Mouse (Mus musculus) heart, adult 2 months (tissue): ENCODE data around the gene Mctp2. TPM values are rescaled to one million over a fixed set of nuclear protein-coding genes. Genes with fewer than 3 reads are reported as not detected.

ENCODE experiments used
- DNase-seq, 2 experiments: peaks; one replicate each; pipeline ENCODE4 v3.0.0; 2021
- H3K27ac ChIP-seq: fragments of 200-600 bp; 2 replicates; pipeline ENCODE4 v1.8.1; 2022
- H3K27me3 ChIP-seq: fragments of 200-500 bp; 2 replicates; pipeline ENCODE4 v1.6.1; 2012; ENCODE audit warnings: mild to moderate bottlenecking, low read length, inconsistent platforms, mixed read lengths; ENCODE audit not compliant: control insufficient read depth, insufficient read depth
- H3K36me3 ChIP-seq: fragments of 200-500 bp; 2 replicates; pipeline ENCODE4 v1.6.1; 2012; ENCODE audit warnings: low read length, inconsistent platforms; ENCODE audit not compliant: control insufficient read depth, insufficient read depth
- H3K4me1 ChIP-seq: fragments of 200-500 bp; 2 replicates; pipeline ENCODE4 v1.6.1; 2011; ENCODE audit warnings: low read length; ENCODE audit not compliant: control insufficient read depth, insufficient read depth
- H3K4me3 ChIP-seq: fragments of 200-600 bp; 2 replicates; pipeline ENCODE4 v1.8.1; 2022
- H3K79me2 ChIP-seq: fragments of 200-500 bp; replicated peaks from 2 replicates; pipeline ENCODE4 v1.6.1; 2012; ENCODE audit warnings: mild to moderate bottlenecking, inconsistent platforms, low read length, moderate library complexity, mixed read lengths; ENCODE audit not compliant: control insufficient read depth, insufficient read depth
- H3K9ac ChIP-seq: fragments of 200-500 bp; 2 replicates; pipeline ENCODE4 v1.6.1; 2012; ENCODE audit warnings: low read depth, mild to moderate bottlenecking, control low read depth, inconsistent platforms, low read length, mixed read lengths
- CTCF ChIP-seq: fragments of 200-600 bp; IDR thresholded peaks from 2 replicates; pipeline ENCODE4 v1.8.1; 2022; ENCODE audit warnings: antibody characterized with exemption, mild to moderate bottlenecking, moderate library complexity
- EP300 ChIP-seq: fragments of 200-500 bp; IDR thresholded peaks from 2 replicates; pipeline ENCODE4 v1.6.1; 2011; ENCODE audit warnings: low read depth, low read length, control low read depth; ENCODE audit not compliant: insufficient read depth
- POLR2A ChIP-seq: fragments of 200-500 bp; IDR thresholded peaks from 2 replicates; pipeline ENCODE4 v1.6.1; 2011; ENCODE audit warnings: mild to moderate bottlenecking, low read depth, low read length, control low read depth; ENCODE audit not compliant: insufficient read depth
- whole genome bisulfite sequencing: fragments of 180-500 bp; shearing (Covaris S2); methylation state at CpG from one replicate; pipeline ENCODE4 v1.1.7; 2018; 5-methylcytosine and 5-hydroxymethylcytosine counted together
- intact Hi-C: fragments of 180-260 bp; cut with DNase I; formaldehyde crosslinking; loops from one replicate; pipeline ENCODE4 v1.15.1; 2025
- polyA plus RNA-seq: library from polyadenylated mRNA; depleted of rRNA; stranded (reverse); fragments of >200 nt; gene quantifications from 2 replicates; pipeline ENCODE4 v1.2.3, GENCODE M21; 2012
- total RNA-seq, 2 experiments: library from RNA; stranded (reverse); gene quantifications; 2 replicates each; pipeline ENCODE4 v1.2.3; 2021

Mctp2 gene
- total and polyA plus RNA-seq, 3 experiments = 0.25 to 0.52 (median 0.41) TPM

DNA sequence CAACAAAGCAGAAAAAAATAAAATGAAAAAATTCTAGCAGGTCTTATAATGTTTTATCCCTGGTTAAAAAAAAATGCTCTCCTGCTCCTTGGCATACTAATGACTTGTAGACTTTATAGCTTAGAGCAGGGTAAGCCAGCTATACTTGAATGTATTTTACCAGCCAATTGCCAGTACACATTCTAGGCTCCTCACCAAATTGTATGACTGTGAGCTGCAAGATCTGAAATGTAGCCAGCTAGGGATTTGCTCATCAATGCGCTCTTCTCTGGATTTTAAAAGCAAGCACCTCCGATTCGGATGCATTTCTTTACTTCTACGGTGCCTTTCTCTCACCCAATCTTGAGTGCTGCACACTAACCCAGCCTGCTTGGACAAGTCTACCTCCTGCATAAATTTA lies 167.7 kb downstream of the Mctp2 start:
- Histone ChIP-seq H3K36me3 (no peaks in the 10 kb centered on the region), H3K79me2 (no peaks in the 10 kb centered on the region)
- 95% methylated on average over 4 of the region's 4 CpGs for WGBS

GRCm38 (mm10) chr7:72120986-72121385 lies 185.4 kb downstream of the Mctp2 start:
- H3K9ac ChIP-seq = no peak overlapping the region
- H3K4me1 ChIP-seq = no peaks in the 10 kb centered on the region
- intact Hi-C loops = no loop called here
- H3K27me3 ChIP-seq = no peaks in the 10 kb centered on the region
- H3K4me3 ChIP-seq = no peak overlapping the region
- 55% methylated on average over 7 of the region's 7 CpGs for WGBS
- no peak overlapping the region for H3K27ac ChIP-seq
- no peaks in the 10 kb centered on the region for H3K79me2 ChIP-seq
- DNase-seq = no peak
- TF ChIP-seq POLR2A (no peak), CTCF (no peak), EP300 (no peak)
- no peaks in the 10 kb centered on the region for H3K36me3 ChIP-seq

More for the DNA sequence above, 167.7 kb downstream of the Mctp2 start:
- DNase-seq = no peak
- TF ChIP-seq POLR2A = no peak
- Histone ChIP-seq H3K9ac (no peak overlapping the region), H3K27ac (no peak overlapping the region), H3K4me1 (no peaks in the 10 kb centered on the region), H3K4me3 (no peak overlapping the region), H3K27me3 (no peaks in the 10 kb centered on the region)
- intact Hi-C loops = no loop called here

DNA sequence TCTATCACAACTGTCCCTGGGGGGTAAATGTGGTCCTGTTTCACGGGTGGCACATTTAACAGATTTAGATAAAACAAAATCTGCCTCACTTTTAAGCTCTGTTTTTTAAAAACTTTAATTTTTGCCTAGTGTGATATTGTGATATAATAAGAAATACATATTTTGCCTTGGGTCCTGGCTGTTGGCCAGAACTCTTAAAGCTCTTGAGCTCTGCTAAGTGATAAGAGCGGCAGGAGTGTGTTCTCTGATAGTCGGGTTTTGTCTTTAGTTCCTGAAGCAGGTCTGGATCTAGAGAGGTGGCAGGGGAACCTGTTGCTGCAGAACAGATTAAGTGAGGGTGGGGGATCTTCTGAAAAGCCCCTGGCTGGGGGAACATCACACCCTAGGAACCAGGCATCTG lies 186.7 kb downstream of the Mctp2 start:
- TF ChIP-seq CTCF = no peak
- TF ChIP-seq EP300 = no peak
- no peak for TF ChIP-seq POLR2A
- no peaks in the 10 kb centered on the region for H3K36me3 ChIP-seq
- no peaks in the 10 kb centered on the region for H3K4me1 ChIP-seq
- no peak overlapping the region for H3K9ac ChIP-seq
- no peaks in the 10 kb centered on the region for H3K79me2 ChIP-seq
- no peaks in the 10 kb centered on the region for H3K27me3 ChIP-seq
- DNase-seq = no peak
- H3K27ac ChIP-seq = no peak overlapping the region
- 60% methylated on average over 3 of the region's 3 CpGs for WGBS
- H3K4me3 ChIP-seq = no peak overlapping the region
- intact Hi-C loops = no loop called here

DNA sequence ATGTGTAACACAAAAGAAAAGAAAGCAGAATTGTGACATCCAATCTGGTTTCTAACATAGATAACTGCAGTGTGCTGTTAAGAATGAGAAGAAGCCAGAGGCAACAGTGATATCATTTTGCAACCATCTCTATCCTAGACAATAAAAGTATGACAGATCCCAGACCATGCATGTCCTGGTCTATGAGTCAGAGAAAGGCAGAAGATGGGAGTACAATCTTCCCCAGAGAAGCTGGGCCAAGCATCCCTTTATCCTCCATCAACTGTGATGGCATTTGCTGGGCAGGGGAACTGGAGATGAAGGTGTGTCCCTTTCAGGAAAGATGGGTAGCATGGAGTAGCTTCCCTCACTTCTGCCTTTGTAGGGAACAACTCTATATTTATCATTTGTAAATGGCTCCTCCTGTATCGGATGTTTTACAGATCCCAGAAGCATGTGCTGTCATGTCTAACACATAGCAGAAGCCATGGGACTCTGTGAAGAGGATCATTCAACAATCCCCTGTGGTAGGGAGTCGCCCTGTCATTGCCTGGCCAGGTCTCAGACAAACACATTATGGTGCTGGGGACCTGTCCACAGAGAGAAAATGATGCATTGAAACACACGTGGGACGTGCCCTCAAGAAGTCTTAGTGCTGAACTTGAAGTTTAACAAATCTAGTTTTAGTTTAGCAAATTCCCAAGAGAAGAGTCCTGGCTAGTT lies 188.9 kb downstream of the Mctp2 start:
- Histone ChIP-seq H3K9ac (no peak overlapping the region), H3K27ac (no peak overlapping the region), H3K27me3 (no peaks in the 10 kb centered on the region), H3K36me3 (no peaks in the 10 kb centered on the region), H3K4me3 (no peak overlapping the region), H3K79me2 (no peaks in the 10 kb centered on the region), H3K4me1 (no peaks in the 10 kb centered on the region)
- TF ChIP-seq POLR2A = no peak
- no peak for TF ChIP-seq CTCF
- TF ChIP-seq EP300 = no peak
- intact Hi-C loops = no loop called here
- 60% methylated on average over 4 of the region's 4 CpGs for WGBS
- DNase-seq = peak in 1 of 2 experiments; percentile 7

DNA sequence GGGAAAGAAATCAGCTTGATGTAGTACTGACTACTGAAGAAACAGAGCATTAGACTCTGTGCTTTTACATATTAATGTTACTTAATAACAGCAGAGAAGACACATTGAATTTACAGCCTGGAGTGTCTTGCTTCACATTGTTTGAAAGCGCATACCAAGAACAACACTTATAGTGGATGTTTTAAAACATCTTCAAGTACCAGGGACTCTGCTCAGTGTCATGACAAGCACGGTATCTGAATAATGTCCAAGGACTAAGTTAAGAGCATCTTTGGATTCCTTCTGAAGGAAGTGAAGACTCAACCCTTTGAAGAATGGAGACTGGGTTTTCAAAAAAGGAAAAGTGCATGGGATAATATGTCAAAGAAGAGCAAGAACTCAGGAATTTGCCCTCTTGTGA lies 191.3 kb downstream of the Mctp2 start:
- Histone ChIP-seq H3K79me2 (no peaks in the 10 kb centered on the region), H3K27me3 (no peaks in the 10 kb centered on the region), H3K27ac (no peak overlapping the region), H3K36me3 (no peaks in the 10 kb centered on the region), H3K4me3 (no peak overlapping the region), H3K9ac (no peak overlapping the region), H3K4me1 (no peaks in the 10 kb centered on the region)
- WGBS = 88% methylated on average over 2 of the region's 2 CpGs
- intact Hi-C loops = no loop called here
- TF ChIP-seq EP300 (no peak), CTCF (no peak), POLR2A (no peak)
- DNase-seq = no peak

DNA sequence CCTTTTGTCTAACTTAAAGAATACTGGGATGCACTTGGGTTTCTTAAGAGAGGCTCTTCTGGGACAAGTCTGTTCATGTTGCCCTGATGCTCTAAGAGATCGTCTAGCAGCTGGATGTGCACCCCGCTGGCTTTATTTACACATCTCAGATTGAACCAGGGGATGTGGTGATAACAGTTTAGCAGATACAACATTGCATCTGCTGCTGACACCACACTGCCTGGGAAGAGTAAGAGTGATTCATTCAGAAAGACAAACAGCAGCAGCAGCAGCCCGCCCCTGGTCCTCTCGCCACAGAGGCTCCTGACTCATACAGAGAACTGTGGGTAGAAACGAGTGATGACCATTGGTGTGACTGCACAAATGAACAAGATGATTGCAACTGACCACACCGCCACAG lies 195.8 kb downstream of the Mctp2 start:
- no peak for DNase-seq
- H3K79me2 ChIP-seq = no peaks in the 10 kb centered on the region
- no peaks in the 10 kb centered on the region for H3K27me3 ChIP-seq
- WGBS = 50% methylated on average over 6 of the region's 6 CpGs
- H3K4me1 ChIP-seq = no peaks in the 10 kb centered on the region
- intact Hi-C loops = no loop called here
- H3K36me3 ChIP-seq = no peaks in the 10 kb centered on the region
- H3K9ac ChIP-seq = no peak overlapping the region
- no peak overlapping the region for H3K27ac ChIP-seq
- H3K4me3 ChIP-seq = no peak overlapping the region
- TF ChIP-seq CTCF = no peak
- TF ChIP-seq EP300 = no peak
- TF ChIP-seq POLR2A = no peak
